Mouse (Mus musculus) c-Kit-negative CD71-positive TER-119-positive erythroid progenitor cells, embryonic 14.5 days (primary cell): ENCODE measurements around the gene Espn.

Experiments used
- DNase-seq: peaks from one replicate; pipeline ENCODE4 v3.0.0-alpha.2; 2013; ENCODE audit warnings: low read depth, low spot score

Espn gene

GRCm38 (mm10) chr4:152125161-152126025 lies 26.8 kb downstream of the Espn start:
- no peak for DNase-seq

GRCm38 (mm10) chr4:152124361-152124961 lies 27.7 kb downstream of the Espn start:
- DNase-seq = no peak

DNA sequence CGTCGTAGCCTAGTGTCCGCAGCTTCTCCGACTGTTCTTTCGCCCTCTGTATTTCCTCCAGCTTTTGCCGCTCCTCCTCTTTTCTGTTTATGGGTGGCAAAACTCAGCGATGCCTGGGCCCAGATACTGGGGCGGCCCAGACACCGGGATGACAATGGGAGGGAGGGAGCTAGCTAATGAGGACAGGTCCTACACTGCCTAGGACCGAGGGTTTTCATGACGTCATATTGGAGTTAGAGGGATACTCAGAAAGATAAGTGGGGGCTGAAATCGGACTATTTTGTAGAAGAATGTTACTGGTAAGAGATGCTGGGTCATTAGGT lies 31.0 kb downstream of the Espn start:
- DNase-seq = no peak

DNA sequence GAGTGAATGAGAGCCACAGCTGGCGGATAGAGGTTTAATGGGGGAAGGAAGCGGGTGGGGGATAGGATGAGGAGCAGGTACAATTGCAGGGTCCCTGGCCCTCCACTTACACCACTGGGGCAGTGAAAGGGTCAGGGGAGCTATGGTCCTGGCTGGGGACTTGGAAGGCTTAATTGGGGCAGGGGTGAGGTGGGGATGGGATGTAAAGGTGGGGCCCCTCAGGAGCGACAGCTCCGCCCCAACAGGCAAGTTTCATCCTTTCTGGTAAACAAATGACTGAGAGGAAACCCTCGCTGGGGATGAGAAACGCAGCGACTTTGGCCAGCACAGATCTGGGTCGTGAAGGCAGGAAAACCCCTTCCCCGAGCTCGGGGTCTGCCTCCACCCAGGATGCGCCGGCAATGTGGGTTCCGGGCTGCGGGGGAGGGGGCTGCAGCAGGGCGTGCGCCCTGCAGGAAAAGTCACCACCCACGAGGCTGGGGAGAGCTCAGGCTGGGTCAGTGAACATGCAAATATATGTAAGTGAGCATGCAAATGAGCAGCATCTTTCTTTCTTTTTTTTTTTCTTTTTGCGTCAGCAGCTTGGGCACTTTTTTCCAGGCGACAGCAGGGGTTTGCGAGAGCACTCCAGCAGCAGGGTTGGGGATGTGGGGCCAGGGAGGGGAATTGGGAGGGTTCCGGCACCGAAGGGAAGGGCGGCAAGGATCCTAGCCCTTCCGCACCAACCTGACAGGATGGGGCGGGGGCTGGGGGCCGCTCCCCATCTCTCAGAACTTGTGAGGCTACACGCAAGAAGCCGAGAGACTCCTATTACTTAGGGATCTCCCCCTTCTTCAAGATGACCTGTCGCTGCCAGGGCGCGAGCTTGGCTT lies 31.6 kb downstream of the Espn start:
- no peak for DNase-seq

DNA sequence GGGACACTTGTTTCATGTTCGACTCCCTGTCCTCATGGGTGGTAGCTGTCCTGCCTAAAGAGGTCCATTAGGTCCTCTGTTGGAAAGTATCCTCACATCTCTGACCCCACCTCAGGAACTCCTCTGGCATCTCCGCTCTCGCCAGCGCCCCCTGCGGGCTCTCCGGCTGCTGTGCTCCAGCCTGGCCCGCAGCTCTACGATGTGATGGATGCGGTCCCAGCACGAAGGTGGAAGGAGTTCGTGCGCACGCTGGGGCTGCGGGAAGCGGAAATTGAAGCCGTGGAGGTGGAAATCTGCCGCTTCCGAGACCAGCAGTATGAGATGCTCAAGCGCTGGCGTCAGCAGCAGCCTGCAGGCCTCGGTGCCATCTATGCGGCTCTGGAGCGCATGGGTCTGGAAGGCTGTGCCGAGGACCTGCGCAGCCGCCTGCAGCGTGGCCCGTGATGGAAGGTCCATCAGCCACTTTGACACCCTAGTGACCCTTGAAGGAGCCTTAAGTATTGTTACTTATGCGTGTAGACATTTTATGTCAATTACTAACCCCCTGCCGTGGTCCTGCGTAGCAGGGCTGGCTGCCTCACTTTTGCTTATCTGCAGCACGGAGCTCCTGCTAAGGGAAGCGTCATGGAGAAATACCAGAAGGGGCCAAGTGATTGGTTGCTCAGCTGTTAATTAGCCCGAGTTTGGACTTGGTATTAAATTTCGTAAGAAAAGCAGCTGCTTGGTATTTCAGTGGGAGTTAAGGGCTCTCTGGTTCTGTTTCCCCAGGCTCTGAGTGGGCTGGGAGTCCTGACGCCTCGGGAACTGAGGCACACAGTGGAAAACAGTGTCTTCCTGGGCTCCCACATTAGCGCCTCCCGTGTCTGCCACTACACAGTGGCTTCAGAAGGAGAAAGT lies 32.5 kb downstream of the Espn start:
- DNase-seq = no peak

GRCm38 (mm10) chr4:152117538-152117937 lies 34.6 kb downstream of the Espn start:
- DNase-seq = no peak

DNA sequence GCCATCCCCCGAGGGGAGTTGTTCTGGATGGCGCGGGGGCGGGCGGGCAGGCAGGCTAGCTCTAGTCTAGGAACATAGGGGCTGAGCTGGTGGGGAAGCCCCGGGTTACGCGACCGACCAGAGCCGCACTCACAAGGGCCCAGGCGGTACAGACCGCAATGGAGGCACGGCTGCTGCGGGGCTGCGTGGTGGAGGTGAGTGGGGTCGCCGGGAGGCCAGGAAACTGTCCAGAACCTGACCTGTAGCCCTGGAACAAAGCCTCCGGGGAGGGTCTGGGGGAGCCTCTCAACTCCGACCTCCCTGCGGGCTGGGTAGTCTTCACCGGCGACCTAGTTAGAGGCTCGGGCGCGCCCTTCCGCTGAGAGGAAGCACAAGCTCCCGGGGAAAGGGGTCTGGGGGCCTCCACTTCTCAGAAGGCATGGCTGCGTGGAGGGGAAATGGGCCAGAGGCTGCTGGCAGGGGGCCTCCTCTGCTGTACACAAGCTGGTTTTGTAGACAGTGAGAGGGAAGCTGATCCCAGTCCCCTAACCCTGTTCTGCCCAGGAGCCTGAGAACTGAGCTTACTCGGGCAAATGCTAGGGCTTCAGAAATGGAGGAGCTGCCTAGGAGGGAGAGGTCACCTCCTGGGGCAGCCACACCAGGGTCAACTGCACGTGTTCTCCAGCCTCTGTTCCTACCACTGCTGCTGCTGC lies 36.1 kb downstream of the Espn start, which contains the start of gene Tnfrsf25:
Gene Tnfrsf25 (plus strand): TSS at position 14 of the 692 bp plus-strand sequence.
- no peak for DNase-seq

- no peak for DNase-seq
These were observed 38.1 kb downstream of the Espn start for GRCm38 (mm10) chr4:152114080-152114479.

DNA sequence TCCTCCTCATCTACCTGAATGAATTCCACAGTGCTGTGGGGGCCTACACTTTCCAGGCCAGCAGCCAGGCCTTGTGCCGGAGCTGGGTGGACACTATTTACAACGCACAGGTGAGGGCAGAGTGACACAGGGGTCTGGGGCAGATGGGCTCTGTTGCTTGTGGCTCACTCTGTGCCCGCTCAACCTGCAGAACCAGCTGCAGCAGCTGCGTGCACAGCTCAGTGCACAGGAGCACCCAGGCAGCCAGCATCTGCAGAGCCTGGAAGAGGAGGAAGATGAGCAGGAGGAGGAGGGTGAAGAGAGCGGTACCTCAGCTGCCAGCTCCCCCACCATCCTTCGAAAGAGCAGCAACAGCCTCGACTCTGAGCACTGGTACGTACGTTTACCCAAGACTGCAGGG lies 39.8 kb downstream of the Espn start:
- DNase-seq = no peak

- peak; percentile 54 for DNase-seq
These were observed 41.5 kb downstream of the Espn start for GRCm38 (mm10) chr4:152110689-152111088.

GRCm38 (mm10) chr4:152109509-152109908 lies 42.7 kb downstream of the Espn start:
- DNase-seq = no peak

DNA sequence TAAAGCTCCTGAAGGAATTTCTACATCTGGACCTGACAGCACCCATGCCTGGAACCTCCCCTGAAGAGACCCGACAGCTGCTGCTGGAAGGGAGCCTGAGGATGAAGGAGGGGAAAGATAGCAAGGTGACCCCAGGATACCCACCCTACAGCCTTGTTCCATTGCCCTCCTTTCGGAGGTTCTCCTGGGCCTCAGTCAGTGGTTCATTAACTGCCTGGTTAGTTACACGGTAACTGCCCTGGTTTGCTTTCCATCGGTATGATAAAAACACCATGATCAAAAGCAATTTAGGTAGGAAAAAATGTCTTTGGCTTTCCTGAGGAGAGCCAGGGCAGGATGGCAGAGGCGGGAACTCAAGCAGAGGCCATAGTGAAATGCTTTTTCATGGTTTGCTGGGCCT lies 43.5 kb downstream of the Espn start:
- DNase-seq = no peak

GRCm38 (mm10) chr4:152107971-152108509 lies 44.1 kb downstream of the Espn start:
- peak; percentile 81 for DNase-seq

- no peak for DNase-seq
These were observed 44.7 kb downstream of the Espn start for GRCm38 (mm10) chr4:152107493-152107892.

DNA sequence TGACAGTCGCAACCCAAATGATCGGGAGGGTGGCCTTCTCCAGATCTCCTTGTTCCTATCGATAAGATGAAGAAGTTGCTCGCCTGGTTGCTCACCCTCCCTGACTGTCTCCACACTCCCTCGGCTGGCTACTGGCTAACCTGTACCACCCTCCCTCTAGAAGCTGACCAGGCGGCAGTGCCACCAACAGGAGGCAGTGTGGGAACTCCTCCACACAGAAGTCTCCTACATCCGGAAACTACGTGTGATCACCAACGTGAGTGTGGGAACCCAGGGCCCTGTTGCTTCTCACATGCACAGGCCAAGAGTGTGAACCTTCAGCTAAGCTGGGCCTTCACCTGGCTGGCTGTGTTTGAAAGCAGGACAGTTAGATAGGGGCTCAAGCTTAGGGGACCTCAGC lies 45.4 kb downstream of the Espn start:
- DNase-seq = no peak

GRCm38 (mm10) chr4:152103025-152103424 lies 49.1 kb downstream of the Espn start:
- DNase-seq = peak; percentile 54

DNA sequence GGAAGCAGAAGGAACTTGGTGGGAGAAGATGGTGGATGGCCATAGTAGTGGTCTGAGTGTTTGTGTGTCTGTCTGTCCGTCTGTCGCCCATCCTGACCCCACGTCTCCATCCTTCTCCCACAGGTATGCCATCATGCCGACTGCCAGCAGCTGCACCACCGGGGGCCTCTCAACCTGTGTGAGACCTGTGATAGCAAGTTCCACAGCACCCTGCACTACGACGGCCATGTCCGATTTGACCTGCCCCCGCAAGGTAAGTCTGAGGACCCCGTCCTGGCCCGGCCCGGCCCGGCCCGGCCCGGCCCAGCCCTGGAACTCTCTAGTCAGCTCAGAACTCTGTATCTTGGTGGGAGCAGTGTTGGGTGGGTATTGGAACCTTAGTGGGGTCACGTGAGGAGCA lies 50.2 kb downstream of the Espn start:
- DNase-seq = no peak

GRCm38 (mm10) chr4:152101081-152101653 lies 51.0 kb downstream of the Espn start:
- DNase-seq = no peak

DNA sequence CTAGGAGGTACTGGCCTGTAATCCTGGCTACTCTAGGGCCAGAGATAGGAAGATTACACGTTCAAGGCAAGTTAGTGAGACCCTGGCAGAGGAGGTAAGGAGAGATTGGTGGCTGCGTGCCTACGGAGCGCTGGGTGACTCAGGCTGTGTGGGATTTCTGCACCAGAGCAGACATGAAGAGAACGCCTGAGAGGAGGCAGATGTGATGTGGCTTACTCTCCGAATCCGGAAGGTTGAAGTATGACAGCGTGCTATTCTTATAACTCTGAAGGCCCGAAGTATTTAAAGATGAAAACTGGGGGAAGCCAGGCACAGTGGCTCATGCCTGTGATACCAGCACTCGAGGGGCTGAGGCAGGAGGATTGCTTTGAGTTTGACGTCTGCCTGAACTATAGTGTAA lies 51.6 kb downstream of the Espn start:
- no peak for DNase-seq
